Mouse (Mus musculus): ENCODE data around the gene Gm10337.

DNA sequence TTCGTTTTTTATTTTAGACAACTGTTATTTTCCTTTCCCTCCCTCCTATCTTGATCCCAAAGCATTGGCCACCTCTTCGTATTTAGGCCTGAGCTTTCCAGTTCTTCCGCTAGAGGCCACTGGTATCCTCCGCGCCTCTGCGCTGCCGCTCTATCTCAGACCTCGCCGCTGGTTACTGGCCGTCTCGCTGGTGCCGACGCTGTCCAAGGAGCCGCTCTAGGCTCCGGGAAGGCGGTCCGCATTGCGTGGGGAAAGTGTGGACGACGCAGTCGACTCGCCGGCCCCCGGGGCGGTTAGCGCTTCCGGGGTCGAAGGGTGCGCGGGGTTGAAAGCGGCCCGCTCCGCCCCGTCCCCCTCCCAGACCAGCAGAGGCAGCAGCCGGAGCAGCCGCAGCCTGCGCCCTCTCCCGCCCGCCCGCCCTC, 33.3 kb upstream of the Gm10337 start, which contains the start of gene Pcbp2:
- TF ChIP-seq CTCF (IDR thresholded peaks at IDR 0.05; ENCODE audit: low read depth) = peak; percentile 96
- TF ChIP-seq EP300 (IDR thresholded peaks at IDR 0.05; ENCODE audit: low read depth) = peak; percentile 62
